Mouse (Mus musculus) embryo, embryonic 9.5 days (tissue): ENCODE measurements around the gene Napepld.
"Not testable (repeated sequence)": the region's sequence is repeated elsewhere in the genome, so short reads cannot be mapped to it uniquely, and the experiment has no call there.

Experiments
- DNase-seq: peaks from one replicate; pipeline ENCODE4 v3.0.0-alpha.2; 2017; ENCODE audit errors: extremely low spot score

The Napepld gene

DNA sequence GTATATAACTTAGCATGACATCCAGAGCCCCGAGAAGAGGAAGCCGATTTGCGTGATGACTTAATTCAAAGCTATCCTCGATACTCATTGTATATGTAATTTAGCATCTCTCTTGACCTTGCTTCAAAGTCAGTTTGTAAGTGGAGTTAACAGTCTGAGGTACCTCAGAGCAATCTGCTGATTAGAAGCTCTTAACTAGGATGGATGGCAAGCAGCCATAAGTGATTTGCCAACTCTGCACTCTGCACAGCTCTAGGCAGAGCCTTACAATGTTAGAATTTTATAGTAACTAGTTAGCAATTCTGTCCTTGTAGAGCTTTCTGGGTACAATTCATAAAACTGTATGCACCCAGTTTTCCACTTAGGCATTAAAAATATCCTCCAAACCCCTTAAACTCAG lies 5.3 kb upstream of the Napepld start:
- DNase-seq: no peak

GRCm38 (mm10) chr5:21703708-21704107 lies 2.5 kb upstream of the Napepld start:
- DNase-seq: no peak

- no peak for DNase-seq
Observed at GRCm38 (mm10) chr5:21702873-21703475, 1.8 kb upstream of the Napepld start.

DNA sequence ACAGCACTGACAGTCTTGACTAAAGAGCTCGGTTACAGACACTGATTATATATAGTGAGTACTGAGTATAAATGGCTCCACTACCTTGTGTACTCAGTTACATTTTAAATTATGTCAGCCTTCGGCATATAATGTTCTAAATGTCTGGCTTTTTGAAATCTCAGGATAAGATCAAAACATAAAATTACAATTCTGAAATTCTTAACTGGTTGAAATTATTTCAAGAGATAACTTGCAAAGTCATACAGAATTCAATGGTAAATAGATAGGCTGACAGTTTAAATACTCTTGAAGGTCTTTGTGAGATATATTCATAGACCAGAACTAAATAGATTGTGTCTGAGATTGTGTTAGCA lies 791 bp upstream of the Napepld start:
- DNase-seq: no peak

DNA sequence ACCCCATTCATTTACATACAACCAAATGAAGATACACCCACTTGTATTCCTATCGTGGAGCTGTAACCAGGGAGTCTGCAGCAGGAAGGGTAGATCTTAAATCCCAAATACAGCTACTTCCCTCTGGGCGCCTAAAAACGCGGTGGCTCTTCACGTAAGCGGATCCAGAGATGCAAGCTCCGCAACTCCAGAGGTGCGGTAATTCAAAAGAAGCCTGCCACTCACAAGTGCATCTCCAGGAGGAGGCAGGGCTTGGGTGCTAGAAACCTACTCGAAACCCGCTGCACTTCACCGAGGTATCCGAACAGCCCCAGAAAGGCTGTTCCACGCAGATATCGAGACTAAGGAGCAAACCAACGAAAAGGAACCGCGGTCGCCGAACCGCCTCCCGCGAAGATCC lies 262 bp downstream of the Napepld start:
- no peak for DNase-seq

- no peak for DNase-seq
Observed at GRCm38 (mm10) chr5:21700272-21700821, 849 bp downstream of the Napepld start.

- not testable (repeated sequence) for DNase-seq
Observed at GRCm38 (mm10) chr5:21699555-21699954, 1.6 kb downstream of the Napepld start.

DNA sequence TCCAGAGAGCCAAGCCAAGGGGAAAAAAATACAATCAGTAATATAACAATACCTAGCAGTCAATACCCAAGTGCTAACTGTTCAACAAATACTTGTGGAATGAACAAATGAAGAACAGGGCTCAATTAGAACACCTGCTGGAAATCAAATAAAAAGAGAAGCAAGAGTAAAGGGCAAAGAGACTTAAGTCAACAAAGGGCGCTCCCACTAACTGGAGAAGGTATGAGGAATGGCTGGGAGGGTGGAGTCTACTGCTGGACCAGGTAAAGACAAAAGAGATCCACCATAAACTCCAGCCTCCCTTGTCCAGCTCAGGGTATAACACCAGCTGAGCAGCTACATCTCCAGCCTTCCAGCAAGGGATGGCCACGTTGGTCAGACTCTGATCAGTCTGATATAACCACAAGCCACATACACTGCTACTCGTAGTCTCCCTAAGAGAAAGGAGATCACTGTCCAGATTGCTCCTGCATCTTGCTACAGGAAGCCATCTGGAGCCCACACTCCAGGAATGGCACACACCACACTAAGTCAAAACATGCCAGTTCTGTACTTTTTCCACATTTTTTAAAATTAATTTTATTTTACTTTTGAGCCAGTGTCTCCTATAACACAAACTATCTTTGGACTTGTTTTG lies 6.2 kb downstream of the Napepld start:
- DNase-seq: no peak

DNA sequence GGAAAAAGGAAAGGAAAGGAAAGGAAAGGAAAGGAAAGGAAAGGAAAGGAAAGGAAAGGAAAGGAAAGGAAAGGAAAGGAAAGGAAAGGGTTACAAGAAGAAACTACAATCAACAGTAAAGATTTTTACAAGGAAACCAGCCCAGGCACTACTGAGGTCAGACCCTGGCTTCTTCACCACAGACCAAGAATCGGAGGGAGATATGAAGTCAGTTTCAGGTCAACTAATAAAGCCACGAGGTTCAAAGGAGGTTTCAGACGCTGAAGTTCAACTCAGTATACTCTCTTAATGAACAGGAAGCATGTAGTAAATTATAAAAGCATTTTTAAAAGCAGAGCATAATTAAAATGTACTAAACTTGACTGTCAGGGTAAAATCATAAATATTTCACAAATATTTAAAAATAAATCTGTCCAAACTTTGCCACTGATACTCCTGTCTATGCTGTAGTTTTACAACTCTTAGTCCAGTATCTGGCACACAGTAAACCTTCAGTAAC lies 7.8 kb downstream of the Napepld start:
- no peak for DNase-seq

- DNase-seq: no peak
Observed at GRCm38 (mm10) chr5:21692230-21692629, 9.0 kb downstream of the Napepld start.

- DNase-seq: no peak
Observed at GRCm38 (mm10) chr5:21687042-21687441, 14.2 kb downstream of the Napepld start.

DNA sequence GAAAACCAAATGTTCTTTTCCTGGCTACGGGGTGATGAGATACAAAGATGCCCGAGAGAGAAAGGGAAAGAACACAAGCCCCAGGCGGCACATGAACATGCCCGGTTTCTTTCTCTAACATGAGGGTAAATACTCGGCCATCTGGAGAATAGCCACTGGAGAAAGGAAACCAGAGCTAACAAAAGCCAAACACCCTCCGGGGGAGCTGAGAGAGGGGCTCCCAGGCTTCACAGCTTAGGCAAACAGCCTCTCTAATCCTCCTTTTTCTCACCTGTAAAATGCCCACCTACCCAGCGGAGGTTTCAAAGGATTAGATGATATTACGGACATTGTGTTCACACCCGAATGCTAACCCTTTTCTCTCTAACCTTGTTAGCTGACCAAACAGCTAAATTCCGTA lies 16.2 kb downstream of the Napepld start:
- DNase-seq: no peak

- no peak for DNase-seq
Observed at GRCm38 (mm10) chr5:21683811-21684210, 17.4 kb downstream of the Napepld start.

GRCm38 (mm10) chr5:21680940-21681339 lies 20.3 kb downstream of the Napepld start:
- DNase-seq: no peak

GRCm38 (mm10) chr5:21680029-21680428 lies 21.2 kb downstream of the Napepld start:
- no peak for DNase-seq

DNA sequence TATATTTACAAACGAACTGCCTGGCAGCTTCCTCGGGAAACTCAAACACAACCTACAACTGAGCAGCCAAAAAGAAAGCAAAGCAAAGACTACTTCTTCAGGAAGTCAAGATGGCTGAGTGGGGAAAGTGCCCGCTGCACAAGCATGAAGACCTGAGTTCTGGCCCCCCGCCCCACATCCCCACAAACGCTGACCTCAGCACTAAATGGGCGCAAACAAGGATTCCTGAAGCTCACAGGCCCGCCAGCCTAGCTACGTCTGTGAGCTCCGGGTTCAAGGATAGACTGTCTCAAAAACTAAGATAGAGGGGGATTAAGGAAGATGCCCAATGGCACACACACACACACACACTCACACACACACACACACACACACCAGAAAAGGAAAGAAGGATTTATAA lies 22.8 kb downstream of the Napepld start:
- no peak for DNase-seq

- DNase-seq: no peak
Observed at GRCm38 (mm10) chr5:21677939-21678338, 23.3 kb downstream of the Napepld start.

DNA sequence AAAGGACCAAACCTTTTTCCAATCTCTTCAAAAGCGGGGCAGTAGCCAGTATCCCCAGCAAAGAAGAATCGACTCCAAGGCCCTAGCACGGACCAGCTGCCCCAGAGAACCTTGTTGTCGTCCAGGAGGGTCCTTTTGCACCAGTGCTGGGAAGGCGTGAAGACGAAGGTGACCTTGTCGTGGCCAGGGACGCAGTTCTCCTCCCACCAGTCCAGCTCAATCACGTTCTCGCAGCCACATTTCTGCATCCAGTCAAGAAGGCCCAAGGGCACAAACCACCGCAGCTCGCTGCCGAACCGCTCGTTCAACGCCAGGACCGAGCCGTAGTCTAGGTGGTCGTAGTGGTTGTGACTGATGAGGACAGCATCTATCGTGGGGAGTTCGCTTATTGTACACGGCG lies 25.7 kb downstream of the Napepld start:
- DNase-seq: no peak

GRCm38 (mm10) chr5:21675019-21675418 lies 26.2 kb downstream of the Napepld start:
- DNase-seq: no peak

GRCm38 (mm10) chr5:21673742-21674141 lies 27.5 kb downstream of the Napepld start:
- DNase-seq: no peak

GRCm38 (mm10) chr5:21672812-21673635 lies 28.2 kb downstream of the Napepld start:
- DNase-seq: peak; percentile 14

- no peak for DNase-seq
Observed at GRCm38 (mm10) chr5:21669307-21669706, 31.9 kb downstream of the Napepld start.
